In genomic region chr13:30659613-30660505, GRCm38 (mm10) we compare ENCODE assay signal across 8 mouse cellular contexts. TPM values are rescaled to one million over a fixed set of nuclear protein-coding genes. Genes with fewer than 3 reads are reported as not detected.
DNase-seq lines count a peak whose midpoint lies in the region; ATAC-seq and TF ChIP-seq lines count a peak whose summit lies in the region.

Gene Dusp22 (plus strand): TSS chr13:30659999.

- peaks cover 10% of the 10 kb centered on the region for H3K4me1 ChIP-seq in E14TG2a.4 (replicated peaks; ENCODE audit: low read depth, low read length)
- H3K4me1 ChIP-seq in lung, embryonic 14.5 days (ENCODE audit: insufficient read depth) = no peaks in the 10 kb centered on the region

- H3K36me3 ChIP-seq in E14TG2a.4 (ENCODE audit: insufficient read depth, low read length) = no peaks in the 10 kb centered on the region
- H3K36me3 ChIP-seq in lung, embryonic 14.5 days (ENCODE audit: insufficient read depth) = no peaks in the 10 kb centered on the region

- no peak for TF ChIP-seq CTCF in E14TG2a.4 (conservative IDR thresholded peaks at IDR 0.05; ENCODE audit: low read length)
- TF ChIP-seq CTCF in lung, embryonic 14.5 days (IDR thresholded peaks at IDR 0.05; ENCODE audit: low read depth) = no peak

- peak within 1 kb of the TSS; percentile 72 for H3K9ac ChIP-seq in lung, embryonic 14.5 days

- peaks cover 26% of the 10 kb centered on the region for H3K27me3 ChIP-seq in E14TG2a.4 (ENCODE audit: insufficient read depth, low read length)
- H3K27me3 ChIP-seq in lung, embryonic 14.5 days (ENCODE audit: insufficient read depth, low read length) = no peaks in the 10 kb centered on the region

- peak within 1 kb of the TSS; percentile 84 for H3K4me3 ChIP-seq in E14TG2a.4 (replicated peaks; ENCODE audit: low read length)
- peak within 1 kb of the TSS; percentile 68 for H3K4me3 ChIP-seq in lung, embryonic 14.5 days (ENCODE audit: low read depth, low read length)

- peak; percentile 97 for ATAC-seq in lung, embryonic 14.5 days (ENCODE audit: insufficient read depth)
- ATAC-seq in neutrophil, adult 5-6 weeks (ENCODE audit: extremely low read depth, insufficient number of reproducible peaks, low FRiP score, poor library complexity, severe bottlenecking) = peak; percentile 88

- H3K27ac ChIP-seq in lung, embryonic 14.5 days (ENCODE audit: low read depth) = peak within 1 kb of the TSS; percentile 68

- peak within 1 kb of the TSS; percentile 68 for H3K4me2 ChIP-seq in lung, embryonic 14.5 days

- WGBS in lung, embryonic 14.5 days = under 1% methylated on average over 74 of the region's 74 CpGs

- peak; percentile 85 for DNase-seq in cerebellum, adult 11 months
- peak; percentile 76 for DNase-seq in forelimb bud, embryonic 11.5 days (ENCODE audit: low read depth, low spot score)
- DNase-seq in heart, postnatal 4 days = peak; percentile 92
- peak; percentile 79 to 80 for DNase-seq in layer of hippocampus, adult 8-10 months (ENCODE audit: low spot score in 2 of 2)
- DNase-seq in lung, embryonic 14.5 days = peak; percentile 93
- DNase-seq in testis, postnatal 14 days (ENCODE audit: low spot score) = peak; percentile 85

- no peaks in the 10 kb centered on the region for H3K9me3 ChIP-seq in E14TG2a.4 (ENCODE audit: low read length)
- H3K9me3 ChIP-seq in lung, embryonic 14.5 days (ENCODE audit: low read depth, low read length) = no peaks in the 10 kb centered on the region

RNA-seq across cellular contexts. Expression of gene Dusp22, which starts in this region (rescaled TPM):
- total RNA-seq in heart, postnatal 4 days (2021) = 10 to 100 TPM; 16.4 to 17.4 TPM
- total RNA-seq in layer of hippocampus, adult 8-10 months (2022) = 10 to 100 TPM; 23.1 to 25.5 (median 23.9) TPM
- 27.1 and 30.7 TPM in 2 replicates for polyA plus RNA-seq in lung, embryonic 14.5 days (2014; fragmentation: Nextera tagmentation; extraction: Ambion mirVana)
- 18.5 and 20.6 TPM in 2 replicates for total RNA-seq in neutrophil, adult 5-6 weeks (2017)

Comparison
In these comparisons a context has a peak if more than half of its experiments do, and no peak if none do; other contexts are left out.
1. Peak in every context shown above with its lines: DNase-seq, ATAC-seq, H3K4me3 ChIP-seq and H3K27ac ChIP-seq.